7 mouse cellular contexts compared by ENCODE assay signal in the genomic region with DNA sequence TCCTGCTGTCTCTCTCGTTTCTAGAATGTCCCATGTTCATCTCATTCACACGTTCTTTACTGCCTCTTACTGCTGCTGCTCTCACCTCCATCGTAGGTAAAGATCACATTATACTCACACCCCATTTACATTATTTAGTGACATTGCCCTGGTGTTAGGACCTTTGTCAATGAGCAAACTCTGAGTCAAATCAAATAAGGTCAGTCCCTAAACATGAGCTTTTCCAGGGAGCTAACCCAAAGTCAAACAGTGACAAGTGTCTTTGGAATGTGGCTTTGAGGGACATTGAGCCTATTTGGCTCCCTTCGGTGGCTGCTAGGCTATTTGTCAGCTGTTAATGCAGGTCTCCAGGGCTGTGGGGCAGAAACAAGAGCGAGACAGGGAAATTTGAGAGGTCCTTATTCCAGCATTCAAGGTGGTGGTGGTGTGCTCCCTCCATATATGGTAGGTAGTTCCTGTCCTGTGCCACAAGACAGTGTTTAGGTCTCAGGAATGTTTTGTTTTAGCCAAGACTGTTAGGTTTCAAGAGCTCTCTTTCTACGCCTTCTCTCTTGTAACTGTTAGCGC. TPM values are rescaled to one million over a fixed set of nuclear protein-coding genes. Genes with fewer than 3 reads are reported as not detected.
DNase-seq lines count a peak whose midpoint lies in the region; ATAC-seq and TF ChIP-seq lines count a peak whose summit lies in the region.
"Not testable (repeated sequence)": the region's sequence is repeated elsewhere in the genome, so short reads cannot be mapped to it uniquely, and the experiment has no call there.

No protein-coding gene starts in this region.

- ATAC-seq in hindbrain, embryonic 14.5 days (ENCODE audit: low FRiP score), result not testable (repeated sequence)
- ATAC-seq in lung, embryonic 16.5 days (ENCODE audit: low read depth), result peak; percentile 86
- peak; percentile 75 for ATAC-seq in stomach, postnatal 0 days (ENCODE audit: low FRiP score, low TSS enrichment)

- not testable (repeated sequence) for H3K27ac ChIP-seq in hindbrain, embryonic 14.5 days; lung, embryonic 16.5 days (ENCODE audit: low read length); stomach, postnatal 0 days (replicated peaks)

- not testable (repeated sequence) for TF ChIP-seq CTCF in stomach, postnatal 0 days (IDR thresholded peaks at IDR 0.05; ENCODE audit: low read depth)

- not testable (repeated sequence) for H3K9me3 ChIP-seq in hindbrain, embryonic 14.5 days (ENCODE audit: control insufficient read depth, low read length); lung, embryonic 16.5 days (ENCODE audit: control insufficient read depth, low read length); stomach, postnatal 0 days (ENCODE audit: control insufficient read depth, low read length)

- TF ChIP-seq EP300 in stomach, postnatal 0 days (optimal IDR thresholded peaks at IDR 0.05), result not testable (repeated sequence)

- H3K4me2 ChIP-seq in hindbrain, embryonic 14.5 days (replicated peaks); lung, embryonic 16.5 days (ENCODE audit: low read depth, low read length); stomach, postnatal 0 days (replicated peaks; ENCODE audit: low read depth): not testable (repeated sequence)

- WGBS in hindbrain, embryonic 14.5 days, result 72% methylated on average over 7 of the region's 7 CpGs
- 34% methylated on average over 7 of the region's 7 CpGs for WGBS in lung, embryonic 16.5 days
- 40% methylated on average over 7 of the region's 7 CpGs for WGBS in stomach, postnatal 0 days

- H3K4me1 ChIP-seq in hindbrain, embryonic 14.5 days (replicated peaks; ENCODE audit: control insufficient read depth, insufficient read depth, low read length); lung, embryonic 16.5 days (replicated peaks; ENCODE audit: control insufficient read depth, insufficient read depth, low read length); stomach, postnatal 0 days (replicated peaks; ENCODE audit: control insufficient read depth, insufficient read depth): not testable (repeated sequence)

- not testable (repeated sequence) for H3K9ac ChIP-seq in hindbrain, embryonic 14.5 days; lung, embryonic 16.5 days (ENCODE audit: low read length); stomach, postnatal 0 days (ENCODE audit: low read length)

- not testable (repeated sequence) for H3K36me3 ChIP-seq in hindbrain, embryonic 14.5 days (replicated peaks; ENCODE audit: control insufficient read depth, insufficient read depth); lung, embryonic 16.5 days (ENCODE audit: control insufficient read depth, insufficient read depth, low read length); stomach, postnatal 0 days (ENCODE audit: control insufficient read depth, insufficient read depth, low read length)

- peak; percentile 9 to 61 for DNase-seq in adrenal gland, adult (ENCODE audit: inconsistent age in 2 of 2, low spot score in 1 of 2)
- DNase-seq in hindbrain, embryonic 14.5 days (ENCODE audit: low spot score), result peak; percentile 8
- DNase-seq in kidney, adult 9 months, result peak; percentile 20
- DNase-seq in lung, adult 18-20 months, result peak; percentile 23 to 57
- peak; percentile 42 for DNase-seq in lung, postnatal 36 days
- DNase-seq in stomach, postnatal 0 days (ENCODE audit: low spot score), result not testable (repeated sequence)

- H3K4me3 ChIP-seq in hindbrain, embryonic 14.5 days (replicated peaks; ENCODE audit: low read length); lung, embryonic 16.5 days (ENCODE audit: low read length); stomach, postnatal 0 days (ENCODE audit: low read depth, low read length): not testable (repeated sequence)

- not testable (repeated sequence) for H3K27me3 ChIP-seq in hindbrain, embryonic 14.5 days (ENCODE audit: control insufficient read depth, insufficient read depth, low read length); lung, embryonic 16.5 days (ENCODE audit: control insufficient read depth, insufficient read depth, low read depth, low read length); stomach, postnatal 0 days (ENCODE audit: control insufficient read depth, insufficient read depth, low read length)

RNA-seq across cellular contexts. Expression of gene Rsph3b, which starts 50.4 kb away (rescaled TPM):
- polyA plus RNA-seq in hindbrain, embryonic 14.5 days (2014; fragmentation: Nextera tagmentation; extraction: Ambion mirVana), result 57.9 and 61.9 TPM in 2 replicates
- 48.9 TPM in 2 replicates for polyA plus RNA-seq in lung, embryonic 16.5 days (2015; fragmentation: Nextera tagmentation; extraction: Ambion mirVana)
- 36.4 and 39.0 TPM in 2 replicates for polyA plus RNA-seq in stomach, postnatal 0 days (2015; fragmentation: Nextera tagmentation; extraction: Ambion mirVana)
